Mouse (Mus musculus) myocyte (in vitro differentiated cells): ENCODE data around the gene Hoxa6. TPM values are rescaled to one million over a fixed set of nuclear protein-coding genes. Genes with fewer than 3 reads are reported as not detected.

Experiments used
- H3K27me3 ChIP-seq: one replicate; pipeline ENCODE4 v1.6.1; 2011; ENCODE audit not compliant: control insufficient read depth, insufficient read depth, insufficient read length
- H3K36me3 ChIP-seq: one replicate; pipeline ENCODE4 v1.6.1; 2011; ENCODE audit not compliant: control insufficient read depth, insufficient read depth
- H3K4me2 ChIP-seq: one replicate; pipeline ENCODE4 v1.6.1; 2011; ENCODE audit warnings: low read depth, control low read depth
- H3K4me3 ChIP-seq: one replicate; pipeline ENCODE4 v1.5.1; 2011; ENCODE audit warnings: mild to moderate bottlenecking, control low read depth, moderate library complexity
- H3K79me2 ChIP-seq: one replicate; pipeline ENCODE4 v1.6.1; 2011; ENCODE audit not compliant: control insufficient read depth, insufficient read depth
- H3ac ChIP-seq: one replicate; pipeline ENCODE4 v1.6.1; 2011; ENCODE audit not compliant: control insufficient read depth, insufficient read length
- CEBPB ChIP-seq: IDR thresholded peaks from 2 replicates; pipeline ENCODE4 v1.6.1; 2011; ENCODE audit warnings: mild to moderate bottlenecking, moderate library complexity; ENCODE audit not compliant: poor library complexity, insufficient read depth, severe bottlenecking
- E2F4 ChIP-seq: IDR thresholded peaks from one replicate; pipeline ENCODE4 v1.6.1; 2011; ENCODE audit warnings: mild to moderate bottlenecking, control low read depth, moderate library complexity; ENCODE audit not compliant: insufficient read depth
- MAX ChIP-seq: IDR thresholded peaks from one replicate; pipeline ENCODE4 v1.6.1; 2011; ENCODE audit warnings: low read depth, mild to moderate bottlenecking, control low read depth
- MYOD1 ChIP-seq, 3 experiments: IDR thresholded peaks; one replicate each; pipeline ENCODE4 v1.6.1; 2011; ENCODE audit warnings: control low read depth in 2 of 3, low read depth in 2 of 3, mild to moderate bottlenecking in 2 of 3, moderate library complexity in 1 of 3; ENCODE audit not compliant: insufficient read length in 2 of 3, control insufficient read depth in 1 of 3
- MYOG ChIP-seq, 3 experiments: IDR thresholded peaks; one replicate each; pipeline ENCODE4 v1.6.1; 2011; ENCODE audit warnings: control low read depth in 2 of 3, low read depth in 2 of 3, mild to moderate bottlenecking in 2 of 3; ENCODE audit not compliant: insufficient read length in 2 of 3, control insufficient read depth in 1 of 3, insufficient read depth in 1 of 3
- POLR2A ChIP-seq: IDR thresholded peaks from one replicate; pipeline ENCODE4 v1.6.1; 2011; ENCODE audit warnings: low read depth, mild to moderate bottlenecking, control low read depth, moderate library complexity; ENCODE audit not compliant: insufficient read length
- POLR2AphosphoS2 ChIP-seq: IDR thresholded peaks from one replicate; pipeline ENCODE4 v1.6.1; 2011; ENCODE audit warnings: low read depth, control low read depth; ENCODE audit not compliant: insufficient read length
- REST ChIP-seq: IDR thresholded peaks from one replicate; pipeline ENCODE4 v1.6.1; 2011; ENCODE audit warnings: mild to moderate bottlenecking, control low read depth, moderate library complexity; ENCODE audit not compliant: insufficient read depth, insufficient read length
- SRF ChIP-seq: IDR thresholded peaks from one replicate; pipeline ENCODE4 v1.6.1; 2011; ENCODE audit warnings: low read depth; ENCODE audit not compliant: control insufficient read depth, insufficient read length
- TCF12 ChIP-seq: IDR thresholded peaks from one replicate; pipeline ENCODE4 v1.6.1; 2011; ENCODE audit warnings: mild to moderate bottlenecking, control low read depth; ENCODE audit not compliant: poor library complexity, insufficient read depth, severe bottlenecking
- TCF3 ChIP-seq: IDR thresholded peaks from one replicate; pipeline ENCODE4 v1.6.1; 2011; ENCODE audit warnings: low read depth, control low read depth; ENCODE audit not compliant: insufficient read length
- USF1 ChIP-seq: IDR thresholded peaks from one replicate; pipeline ENCODE4 v1.6.1; 2011; ENCODE audit warnings: low read depth, mild to moderate bottlenecking, control low read depth, moderate library complexity
- polyA plus RNA-seq: library from polyadenylated mRNA; unstranded; fragments of >200 nt; fragmentation: generic; extraction: Trizol; gene quantifications from one replicate; pipeline ENCODE4 v1.2.1, GENCODE M21; 2012; ENCODE audit warnings: missing spikeins

Hoxa6 gene
- polyA plus RNA-seq, 1 experiment: 0.88 TPM

DNA sequence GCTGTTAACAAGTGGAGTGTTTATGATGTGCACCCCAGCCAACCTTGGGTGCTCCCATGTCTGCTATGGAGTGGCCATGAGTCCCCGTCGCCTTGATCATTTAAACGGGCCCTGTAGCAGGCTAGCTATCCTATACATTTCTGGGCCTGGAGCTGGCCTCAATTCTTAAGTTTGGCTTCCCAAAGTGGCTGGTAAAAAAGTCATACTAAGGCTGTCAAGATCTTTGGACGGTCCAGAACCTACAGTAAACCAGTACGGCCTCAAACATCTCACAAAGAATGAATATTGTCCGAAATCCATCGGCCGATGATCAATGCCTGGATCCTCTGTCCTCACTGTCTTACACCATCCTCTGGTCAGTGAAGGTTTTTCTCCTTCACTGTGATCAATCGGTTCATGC, 26.7 kb upstream of the Hoxa6 start:
- H3ac ChIP-seq: no peak overlapping the region
- TF ChIP-seq REST: no peak
- no peak for TF ChIP-seq POLR2AphosphoS2
- TF ChIP-seq MAX: no peak
- no peak for TF ChIP-seq POLR2A
- TF ChIP-seq TCF12: no peak
- no peak for TF ChIP-seq CEBPB
- TF ChIP-seq SRF: no peak
- no peak for TF ChIP-seq E2F4
- TF ChIP-seq MYOG (IDR thresholded peaks at IDR 0.05; ENCODE audit: control insufficient read depth in 1 of 3, insufficient read depth in 1 of 3, insufficient read length in 2 of 3, low read depth in 2 of 3): no peak
- no peak for TF ChIP-seq USF1
- TF ChIP-seq MYOD1 (IDR thresholded peaks at IDR 0.05; ENCODE audit: control insufficient read depth in 1 of 3, insufficient read length in 2 of 3, low read depth in 2 of 3): no peak
- no peak for TF ChIP-seq TCF3
- H3K4me3 ChIP-seq: peak overlapping the region; percentile 89
- H3K27me3 ChIP-seq: no peaks in the 10 kb centered on the region
- peak overlapping the region; percentile 99 for H3K4me2 ChIP-seq
- H3K36me3 ChIP-seq: no peaks in the 10 kb centered on the region
- peaks cover 91% of the 10 kb centered on the region for H3K79me2 ChIP-seq

DNA sequence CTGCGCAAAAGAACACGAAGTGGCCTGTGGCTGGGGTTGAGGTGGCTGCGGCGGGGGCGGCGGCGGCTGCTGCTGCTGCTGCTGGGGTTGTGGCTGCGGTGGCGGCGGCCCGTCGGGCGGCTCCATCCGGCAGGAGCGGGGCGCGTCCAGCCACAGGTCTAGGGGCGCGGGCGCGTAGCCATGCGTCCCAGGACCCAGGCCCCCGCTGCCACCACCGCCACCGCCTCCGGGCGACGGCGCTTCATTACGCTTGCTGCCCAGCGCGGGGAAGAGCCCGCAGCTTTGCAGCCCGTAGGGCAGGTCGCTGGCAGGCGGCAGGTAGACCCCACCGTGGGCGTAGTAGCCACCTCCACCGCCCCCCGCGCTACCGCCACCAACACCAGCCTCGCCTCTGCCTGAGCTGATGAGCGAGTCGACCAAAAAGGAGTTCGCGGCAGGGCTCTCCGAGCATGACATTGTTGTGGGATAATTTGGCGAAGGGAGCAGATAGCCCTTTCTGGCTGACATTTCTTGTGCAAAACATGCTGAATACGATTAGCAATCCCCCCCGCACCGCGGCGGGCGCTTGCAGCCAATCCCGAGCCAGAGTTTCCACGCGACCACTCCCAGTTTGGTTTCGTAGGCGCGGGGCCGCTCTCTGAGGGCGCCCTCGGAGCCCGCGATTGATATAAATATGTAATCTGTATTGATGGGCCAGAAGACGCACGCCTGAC, 26.1 kb upstream of the Hoxa6 start:
- Histone ChIP-seq H3K4me3 (peak overlapping the region; percentile 89), H3K27me3 (no peaks in the 10 kb centered on the region), H3K79me2 (peaks cover 91% of the 10 kb centered on the region), H3K36me3 (no peaks in the 10 kb centered on the region), H3K4me2 (peak overlapping the region; percentile 99), H3ac (peak overlapping the region; percentile 73)
- TF ChIP-seq MYOD1 (IDR thresholded peaks at IDR 0.05; ENCODE audit: control insufficient read depth in 1 of 3, insufficient read length in 2 of 3, low read depth in 2 of 3) (no peak), USF1 (no peak), POLR2AphosphoS2 (peak; percentile 40), CEBPB (no peak), E2F4 (no peak)

DNA sequence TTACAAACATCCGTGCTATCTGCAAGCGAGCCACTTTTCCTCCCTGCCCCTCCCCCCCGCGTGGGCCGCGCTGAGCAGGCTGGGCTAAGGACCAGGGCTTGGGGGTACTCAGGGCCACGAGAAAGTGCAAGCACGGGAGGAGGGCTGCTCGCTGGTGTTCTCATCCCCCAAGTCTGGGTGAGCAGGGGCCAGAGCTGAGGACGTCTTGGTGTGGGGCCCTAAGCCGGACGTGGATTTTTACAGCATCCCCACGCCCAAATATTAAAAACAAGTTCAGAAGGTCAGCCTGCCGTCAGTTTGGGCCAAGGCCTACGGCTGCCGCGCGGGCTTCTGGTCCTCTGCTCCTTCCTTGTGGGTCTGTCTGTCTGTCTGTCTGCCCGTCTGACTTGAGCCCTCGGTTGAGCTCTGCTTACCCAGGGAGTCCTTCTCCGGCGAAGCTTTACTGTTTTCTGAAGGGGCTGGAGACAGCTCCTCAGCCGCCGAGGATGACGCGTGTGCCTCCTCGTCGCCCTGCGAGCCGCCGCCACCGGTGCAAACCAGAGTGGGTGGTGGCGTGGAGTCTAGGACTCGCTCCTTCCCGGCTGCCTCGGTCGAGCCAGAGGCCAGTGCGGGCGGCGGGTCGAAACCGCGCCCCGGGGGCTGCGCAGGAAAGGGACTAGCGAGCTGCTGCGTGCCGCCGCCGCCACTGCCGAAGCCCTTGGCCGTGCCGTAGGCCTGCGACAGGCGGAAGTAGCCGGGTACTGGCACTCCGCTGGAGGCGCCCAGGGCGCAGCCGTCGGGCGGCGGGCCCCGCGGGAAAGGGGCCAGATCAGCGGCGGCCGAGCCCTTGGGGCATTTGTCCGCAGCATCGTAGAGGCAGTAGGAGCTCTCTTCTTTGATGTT, 25.3 kb upstream of the Hoxa6 start:
- H3K4me2 ChIP-seq: peak overlapping the region; percentile 99
- H3K4me3 ChIP-seq: peak overlapping the region; percentile 89
- peaks cover 90% of the 10 kb centered on the region for H3K79me2 ChIP-seq
- H3K27me3 ChIP-seq: no peaks in the 10 kb centered on the region
- H3ac ChIP-seq: peak overlapping the region; percentile 73
- peak in 1 of 3 experiments; percentile 18 for TF ChIP-seq MYOD1 (IDR thresholded peaks at IDR 0.05; ENCODE audit: control insufficient read depth in 1 of 3, insufficient read length in 2 of 3, low read depth in 2 of 3)
- peak; percentile 57 for TF ChIP-seq POLR2AphosphoS2
- TF ChIP-seq POLR2A: peak; percentile 45
- TF ChIP-seq TCF12: no peak
- H3K36me3 ChIP-seq: no peaks in the 10 kb centered on the region

DNA sequence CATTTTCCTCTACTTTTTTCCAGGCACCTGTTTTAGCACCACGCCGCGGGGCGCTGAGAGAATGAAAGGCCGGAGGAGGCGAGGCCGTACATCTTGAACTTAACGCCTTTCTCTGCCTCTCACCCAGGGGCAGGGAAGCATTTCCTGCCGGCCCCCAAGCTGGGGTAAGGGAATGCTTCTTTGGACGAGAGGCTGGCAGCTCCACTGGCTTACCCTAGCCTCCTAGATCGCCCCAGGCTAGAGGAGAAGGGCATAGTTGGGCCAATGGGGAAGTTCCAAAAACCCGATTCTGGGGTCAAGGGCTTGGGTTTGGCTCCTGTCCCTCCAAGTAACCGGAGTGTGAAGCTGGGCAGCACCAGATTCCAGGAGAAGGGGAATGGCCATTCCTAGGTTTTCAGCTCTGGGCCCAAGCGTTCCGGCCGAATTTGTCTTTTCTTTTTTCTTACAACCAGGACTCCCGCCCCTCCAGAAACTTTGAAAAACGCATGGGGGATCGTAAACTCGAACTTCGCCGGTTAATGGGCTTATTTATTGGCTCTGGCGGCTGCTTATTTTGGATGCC, 24.5 kb upstream of the Hoxa6 start:
- H3K4me2 ChIP-seq: peak overlapping the region; percentile 99
- H3K79me2 ChIP-seq: peaks cover 89% of the 10 kb centered on the region
- no peaks in the 10 kb centered on the region for H3K27me3 ChIP-seq
- H3K4me3 ChIP-seq: peak overlapping the region; percentile 89
- TF ChIP-seq TCF12 (no peak), CEBPB (no peak), SRF (no peak), POLR2AphosphoS2 (no peak)
- no peaks in the 10 kb centered on the region for H3K36me3 ChIP-seq
- H3ac ChIP-seq: peak overlapping the region; percentile 73

DNA sequence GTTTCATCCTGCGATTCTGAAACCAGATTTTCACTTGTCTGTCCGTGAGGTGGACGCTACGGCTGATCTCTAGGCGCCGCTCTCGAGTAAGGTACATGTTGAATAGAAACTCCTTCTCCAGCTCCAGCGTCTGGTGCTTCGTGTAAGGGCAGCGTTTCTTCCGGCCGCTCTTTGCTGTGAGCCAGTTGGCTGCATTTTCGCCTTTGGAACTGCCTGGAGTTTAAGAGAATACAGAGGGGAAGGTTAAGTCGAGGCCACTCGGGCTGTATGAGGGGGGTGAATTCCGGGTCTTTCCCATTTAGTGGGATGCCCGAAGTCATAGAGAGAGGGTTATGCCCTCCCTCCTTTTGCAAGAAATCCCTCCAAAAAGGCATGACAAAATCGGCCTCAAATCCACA, 24.0 kb upstream of the Hoxa6 start:
- no peaks in the 10 kb centered on the region for H3K36me3 ChIP-seq
- H3K4me2 ChIP-seq: peak overlapping the region; percentile 99
- H3ac ChIP-seq: peak overlapping the region; percentile 73
- TF ChIP-seq POLR2AphosphoS2 (no peak), E2F4 (no peak), USF1 (no peak), POLR2A (no peak), MYOG (IDR thresholded peaks at IDR 0.05; ENCODE audit: control insufficient read depth in 1 of 3, insufficient read depth in 1 of 3, insufficient read length in 2 of 3, low read depth in 2 of 3) (no peak), TCF12 (no peak), TCF3 (no peak), REST (no peak), MYOD1 (IDR thresholded peaks at IDR 0.05; ENCODE audit: control insufficient read depth in 1 of 3, insufficient read length in 2 of 3, low read depth in 2 of 3) (no peak), CEBPB (no peak), MAX (no peak), SRF (no peak)
- H3K27me3 ChIP-seq: no peaks in the 10 kb centered on the region
- peaks cover 89% of the 10 kb centered on the region for H3K79me2 ChIP-seq
- H3K4me3 ChIP-seq: peak overlapping the region; percentile 89
